Mouse (Mus musculus): Measurements from ENCODE around the gene Gm42957.
"Not testable (repeated sequence)": the region's sequence is repeated elsewhere in the genome, so short reads cannot be mapped to it uniquely, and the experiment has no call there.

The Gm42957 gene

DNA sequence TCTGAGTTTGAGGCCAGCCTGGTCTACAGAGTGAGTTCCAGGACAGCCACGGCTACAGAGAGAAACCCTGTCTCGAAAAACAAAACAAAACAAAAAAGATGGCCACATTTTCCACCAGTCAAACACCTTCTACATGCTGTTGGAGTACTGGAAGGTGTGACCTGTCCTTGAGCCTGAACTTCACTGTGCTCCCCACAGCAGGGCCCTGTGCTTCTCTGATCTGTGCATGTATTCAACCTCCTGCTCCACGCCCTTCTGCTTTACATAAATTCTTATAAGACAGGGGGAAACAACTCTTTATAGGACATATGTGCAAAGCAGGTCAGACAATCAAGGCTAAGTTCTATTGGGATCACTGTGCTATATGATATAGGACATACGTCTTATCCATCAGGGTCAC is 12.1 kb upstream of the Gm42957 start:
- no peak for DNase-seq (ENCODE audit: low read depth, low spot score)

DNA sequence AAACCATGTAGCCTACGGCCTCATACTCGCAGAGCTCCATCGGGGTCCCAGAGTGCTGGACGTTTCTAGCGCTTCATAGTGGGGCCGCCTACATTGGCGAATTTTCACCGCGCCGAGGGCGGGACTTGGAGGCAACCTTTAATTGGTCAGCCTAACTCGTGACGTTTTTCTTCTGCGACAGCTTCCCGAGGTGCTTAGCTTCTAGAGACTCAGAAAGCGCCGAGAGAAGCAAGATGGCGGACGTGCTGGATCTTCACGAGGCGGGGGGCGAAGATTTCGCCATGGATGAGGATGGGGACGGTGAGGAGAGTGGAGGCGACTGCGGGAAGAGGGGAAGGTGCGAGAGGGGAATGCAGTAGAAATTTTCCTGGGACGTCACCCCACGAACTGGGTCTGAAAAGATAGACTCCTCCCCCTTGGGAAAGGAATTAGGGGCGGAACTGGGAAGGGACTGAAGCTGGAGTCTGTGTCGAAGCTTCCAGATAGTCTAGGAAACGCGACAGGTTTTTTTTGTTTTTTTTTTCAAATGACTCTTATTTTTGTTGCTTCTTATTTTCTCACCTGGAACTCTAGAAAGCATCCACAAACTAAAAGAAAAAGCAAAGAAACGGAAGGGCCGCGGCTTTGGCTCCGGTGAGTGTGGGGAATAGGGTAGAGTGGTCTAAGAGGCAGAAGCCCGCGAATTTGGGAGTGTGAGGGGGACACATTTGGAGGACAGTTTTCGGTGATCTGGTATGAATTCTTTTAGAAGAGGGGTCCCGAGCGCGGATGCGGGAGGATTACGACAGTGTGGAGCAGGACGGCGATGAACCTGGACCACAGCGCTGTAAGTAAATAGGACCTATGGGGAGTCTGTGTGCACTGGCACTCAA is 5.3 kb upstream of the Gm42957 start, which contains the start of gene Rbm8a:
Gene Rbm8a (plus strand): TSS at position 205 of the 872 bp plus-strand sequence.
- DNase-seq (ENCODE audit: low read depth, low spot score), result peak; percentile 99

GRCm38 (mm10) chr3:96632058-96632457 is 3.2 kb upstream of the Gm42957 start:
- DNase-seq (ENCODE audit: low read depth, low spot score), result no peak

DNA sequence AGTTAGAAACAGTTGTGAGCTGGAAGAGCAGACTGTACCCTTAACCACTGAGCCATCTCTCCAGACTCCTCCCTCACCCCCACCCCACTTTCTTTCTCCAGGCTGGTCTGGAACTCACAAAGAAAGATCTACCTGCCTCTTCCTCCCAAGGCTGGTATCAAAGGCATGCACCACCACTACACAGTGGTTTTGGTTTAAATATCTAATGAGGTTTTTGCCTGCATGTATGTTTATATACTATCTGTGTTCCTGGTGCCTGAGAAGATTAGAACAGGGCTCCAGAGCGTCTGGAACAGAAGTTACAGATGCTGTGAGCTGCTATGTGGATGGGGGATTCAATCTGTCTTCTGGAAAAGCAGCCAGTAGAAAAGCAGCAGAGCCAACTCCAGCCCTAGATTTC is 1.3 kb upstream of the Gm42957 start:
- DNase-seq (ENCODE audit: low read depth, low spot score), result no peak

- no peak for DNase-seq (ENCODE audit: low read depth, low spot score)
Measured at GRCm38 (mm10) chr3:96635906-96636305, 632 bp downstream of the Gm42957 start.

DNA sequence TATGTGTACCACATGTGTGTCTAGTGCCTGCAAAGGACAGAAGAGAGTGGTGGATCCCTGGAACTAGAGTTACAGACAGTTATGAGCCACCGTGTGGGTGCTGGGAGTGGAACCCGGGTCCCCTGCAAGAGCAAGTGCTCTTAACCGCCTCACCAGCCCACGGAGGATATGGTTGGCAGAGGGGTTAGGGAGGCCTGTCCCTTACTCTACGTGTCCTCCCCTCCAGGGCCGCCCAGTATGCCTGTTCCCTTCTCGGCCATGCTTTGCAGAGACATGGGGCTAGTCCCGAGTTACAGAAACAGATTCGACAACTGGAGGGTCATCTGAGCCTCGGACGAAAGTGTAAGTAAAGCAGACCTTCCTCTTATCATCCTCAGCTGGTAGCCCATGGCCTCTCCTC is 1.2 kb downstream of the Gm42957 start:
- DNase-seq (ENCODE audit: low read depth, low spot score), result no peak

GRCm38 (mm10) chr3:96639219-96639618 is 3.9 kb downstream of the Gm42957 start:
- DNase-seq (ENCODE audit: low read depth, low spot score), result peak; percentile 53

- no peak for DNase-seq (ENCODE audit: low read depth, low spot score)
Measured at GRCm38 (mm10) chr3:96645018-96645649, 9.9 kb downstream of the Gm42957 start, which contains the start of gene Itga10. Gene Itga10 (plus strand): TSS chr3:96645584.

- no peak for DNase-seq (ENCODE audit: low read depth, low spot score)
Measured at GRCm38 (mm10) chr3:96647365-96647764, 12.1 kb downstream of the Gm42957 start.

- no peak for DNase-seq (ENCODE audit: low read depth, low spot score)
Measured at GRCm38 (mm10) chr3:96660901-96661300, 25.6 kb downstream of the Gm42957 start.

GRCm38 (mm10) chr3:96662731-96663316 is 27.6 kb downstream of the Gm42957 start:
- no peak for DNase-seq (ENCODE audit: low read depth, low spot score)

DNA sequence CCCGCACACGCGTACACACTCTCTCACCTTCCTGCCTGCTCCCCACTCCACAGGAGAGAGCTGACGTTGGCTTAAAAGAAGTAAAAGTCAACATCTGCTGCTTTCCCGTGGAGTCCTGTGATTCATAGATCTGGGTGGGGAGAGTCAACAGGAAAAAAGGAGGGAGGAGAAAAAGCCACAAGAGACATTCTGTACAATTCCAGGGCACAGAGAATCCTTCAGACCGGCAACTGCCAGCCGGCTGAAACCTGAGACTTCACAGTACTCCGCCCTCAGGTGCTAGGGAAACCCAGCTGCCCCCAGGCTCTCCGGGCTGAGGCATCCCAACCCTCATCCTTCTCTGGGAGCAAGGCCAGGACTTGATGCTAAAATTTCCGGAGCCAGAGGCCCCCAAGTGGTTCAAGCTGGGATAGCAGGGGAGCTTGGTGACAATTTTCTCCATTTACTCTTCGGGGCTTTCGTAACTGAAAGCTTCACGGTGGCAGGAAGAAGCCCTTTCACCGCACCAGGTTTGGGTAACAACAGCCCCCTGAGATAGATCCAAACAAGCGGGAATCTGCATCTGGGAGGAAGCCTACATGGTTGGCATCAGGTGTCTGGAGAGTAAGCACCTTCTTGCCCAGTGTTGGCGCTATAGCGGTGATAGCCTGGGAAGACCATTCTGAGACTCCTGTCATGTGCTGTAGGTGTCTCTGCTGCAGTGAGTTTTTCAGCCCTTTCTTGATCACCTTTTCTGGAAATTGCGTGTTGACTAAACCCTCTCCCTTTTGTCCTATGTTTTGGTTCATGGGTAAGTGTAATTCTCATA is 28.4 kb downstream of the Gm42957 start:
- peak; percentile 91 for DNase-seq (ENCODE audit: low read depth, low spot score)

DNA sequence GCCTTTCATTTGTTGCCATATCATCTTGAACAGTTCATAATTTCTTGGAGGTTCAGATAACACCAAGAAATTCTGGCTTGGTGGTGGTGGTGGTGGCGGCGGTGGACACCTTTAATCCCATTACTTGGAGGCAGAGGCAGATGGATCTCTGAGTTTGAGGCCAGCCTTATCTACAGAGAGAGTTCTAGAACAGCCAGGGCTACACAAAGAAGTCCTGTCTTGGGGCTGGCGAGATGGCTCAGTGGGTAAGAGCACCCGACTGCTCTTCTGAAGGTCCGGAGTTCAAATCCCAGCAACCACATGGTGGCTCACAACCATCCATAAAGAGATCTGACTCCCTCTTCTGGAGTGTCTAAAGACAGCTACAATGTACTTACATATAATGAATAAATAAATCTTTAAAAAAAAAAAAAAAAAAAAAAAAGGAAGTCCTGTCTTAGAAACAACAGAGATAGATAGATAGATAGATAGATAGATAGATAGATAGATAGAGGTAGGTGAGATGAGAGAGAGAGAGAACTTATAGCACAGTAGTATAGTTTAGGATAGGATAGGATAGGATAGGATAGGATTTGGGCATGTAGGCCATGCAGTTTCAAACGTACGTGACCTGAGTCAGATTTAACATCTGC is 30.6 kb downstream of the Gm42957 start:
- DNase-seq (ENCODE audit: low read depth, low spot score), result not testable (repeated sequence)

GRCm38 (mm10) chr3:96666916-96667315 is 31.6 kb downstream of the Gm42957 start:
- no peak for DNase-seq (ENCODE audit: low read depth, low spot score)

- DNase-seq (ENCODE audit: low read depth, low spot score), result no peak
Measured at GRCm38 (mm10) chr3:96667316-96667715, 32.0 kb downstream of the Gm42957 start.

DNA sequence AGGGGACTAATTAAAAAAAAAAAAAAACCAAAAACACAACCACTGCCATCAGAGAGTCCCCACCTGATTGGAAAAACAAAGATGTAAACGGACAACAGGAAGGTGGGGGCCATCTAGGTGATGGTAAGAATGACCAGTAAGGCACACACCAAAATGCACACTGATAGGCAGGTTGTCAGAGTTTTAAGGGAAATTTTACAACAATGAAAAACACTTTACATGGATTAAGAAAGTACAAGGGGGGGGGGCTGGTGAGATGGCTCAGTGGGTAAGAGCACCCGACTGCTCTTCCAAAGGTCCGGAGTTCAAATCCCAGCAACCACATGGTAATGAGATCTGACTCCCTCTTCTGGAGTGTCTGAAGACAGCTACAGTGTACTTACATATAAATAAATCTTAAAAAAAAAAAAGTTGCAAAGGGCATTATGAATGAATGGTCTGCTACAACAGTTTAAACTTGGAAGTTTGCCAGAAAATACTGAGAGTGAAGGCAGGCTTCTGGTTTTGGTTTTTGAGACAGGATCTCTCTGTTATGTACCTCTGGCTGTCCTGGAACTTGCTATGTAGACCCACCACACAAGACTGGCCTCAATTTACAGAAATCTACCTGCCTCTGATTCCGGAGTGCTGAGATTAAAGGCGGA is 33.3 kb downstream of the Gm42957 start:
- DNase-seq (ENCODE audit: low read depth, low spot score), result no peak

GRCm38 (mm10) chr3:96669727-96670468 is 34.6 kb downstream of the Gm42957 start, which contains the start of gene Ankrd35:
Gene Ankrd35 (plus strand): TSS chr3:96670131.
- peak; percentile 83 for DNase-seq (ENCODE audit: low read depth, low spot score)

DNA sequence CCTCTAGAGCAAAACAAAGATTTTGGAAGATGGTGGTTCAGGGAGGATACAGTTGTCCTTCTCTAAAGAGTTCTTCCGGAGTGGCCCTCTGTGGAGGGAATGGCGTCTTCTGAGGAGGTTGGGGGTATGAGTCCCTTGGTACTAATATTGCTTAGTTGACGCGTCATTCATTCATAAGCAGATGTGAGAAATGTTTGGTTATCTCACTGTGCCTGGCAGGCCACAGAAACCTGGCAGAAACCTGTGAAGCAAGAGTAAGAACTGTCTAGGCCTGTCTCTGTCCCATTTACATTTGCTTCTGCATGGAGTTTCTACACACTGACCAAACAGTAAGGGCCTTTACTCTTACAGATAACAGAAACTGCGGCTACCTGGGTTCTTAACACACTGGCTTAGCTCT is 36.2 kb downstream of the Gm42957 start:
- no peak for DNase-seq (ENCODE audit: low read depth, low spot score)

- no peak for DNase-seq (ENCODE audit: low read depth, low spot score)
Measured at GRCm38 (mm10) chr3:96673514-96673913, 38.2 kb downstream of the Gm42957 start.

GRCm38 (mm10) chr3:96674442-96674841 is 39.2 kb downstream of the Gm42957 start:
- DNase-seq (ENCODE audit: low read depth, low spot score), result peak; percentile 68

Data from forelimb bud, embryonic 11.5 days (tissue).